Mouse (Mus musculus): ENCODE data around the gene Heyl. TPM values are rescaled to one million over a fixed set of nuclear protein-coding genes. Genes with fewer than 3 reads are reported as not detected.
A peak's percentile ranks its signal among the peaks of the same experiment; 100 is the strongest.
"Not testable (repeated sequence)": the region's sequence is repeated elsewhere in the genome, so short reads cannot be mapped to it uniquely, and the experiment has no call there.

Gene Heyl
- polyA plus RNA-seq, 1 experiment from 2014 or later, result 16.0 TPM

GRCm38 (mm10) chr4:123254617-123255016 is 21.3 kb downstream of the Heyl start:
- Histone ChIP-seq H3K36me3 (ENCODE audit: control insufficient read depth, insufficient read depth, low read length) (no peaks in the 10 kb centered on the region), H3K9me3 (ENCODE audit: control insufficient read depth, low read length) (no peaks in the 10 kb centered on the region), H3K4me2 (ENCODE audit: low read length) (no peak overlapping the region), H3K27ac (ENCODE audit: low read depth) (no peak overlapping the region), H3K27me3 (replicated peaks; ENCODE audit: control insufficient read depth, insufficient read depth, low read length) (no peaks in the 10 kb centered on the region), H3K9ac (ENCODE audit: low read length) (no peak overlapping the region), H3K4me3 (ENCODE audit: low read depth, low read length) (no peak overlapping the region), H3K4me1 (replicated peaks; ENCODE audit: control insufficient read depth, insufficient read depth, low read length) (peaks cover 6% of the 10 kb centered on the region)
- no peak for DNase-seq (ENCODE audit: low spot score)
- 14% methylated on average over 5 of the region's 5 CpGs for WGBS
- peak; percentile 45; the same call in 1 of the 2 replicates for ATAC-seq (replicated peaks; ENCODE audit: low FRiP score, low TSS enrichment, low read depth)

GRCm38 (mm10) chr4:123260071-123260746 is 26.9 kb downstream of the Heyl start:
- 20% methylated on average over 8 of the region's 8 CpGs for WGBS
- Histone ChIP-seq H3K4me2 (ENCODE audit: low read length) (peak overlapping the region; percentile 22; the same call in 1 of the 2 replicates), H3K27me3 (replicated peaks; ENCODE audit: control insufficient read depth, insufficient read depth, low read length) (no peaks in the 10 kb centered on the region), H3K4me1 (replicated peaks; ENCODE audit: control insufficient read depth, insufficient read depth, low read length) (peaks cover 16% of the 10 kb centered on the region), H3K9ac (ENCODE audit: low read length) (no peak overlapping the region), H3K27ac (ENCODE audit: low read depth) (peak overlapping the region; percentile 47; the same call in 1 of the 2 replicates), H3K4me3 (ENCODE audit: low read depth, low read length) (no peak overlapping the region), H3K9me3 (ENCODE audit: control insufficient read depth, low read length) (no peaks in the 10 kb centered on the region), H3K36me3 (ENCODE audit: control insufficient read depth, insufficient read depth, low read length) (no peaks in the 10 kb centered on the region)
- peak; percentile 78 for DNase-seq (ENCODE audit: low spot score)
- ATAC-seq (replicated peaks; ENCODE audit: low FRiP score, low TSS enrichment, low read depth), result peak; percentile 79

- H3K9ac ChIP-seq (ENCODE audit: low read length), result no peak within 1 kb of the TSS
- no peaks in the 10 kb centered on the region for H3K27me3 ChIP-seq (replicated peaks; ENCODE audit: control insufficient read depth, insufficient read depth, low read length)
- H3K4me3 ChIP-seq (ENCODE audit: low read depth, low read length), result no peak within 1 kb of the TSS
- no peak within 1 kb of the TSS for H3K4me2 ChIP-seq (ENCODE audit: low read length)
- DNase-seq (ENCODE audit: low spot score) (no peak), ATAC-seq (replicated peaks; ENCODE audit: low FRiP score, low TSS enrichment, low read depth) (no peak)
- peaks cover 16% of the 10 kb centered on the region for H3K4me1 ChIP-seq (replicated peaks; ENCODE audit: control insufficient read depth, insufficient read depth, low read length)
- no peaks in the 10 kb centered on the region for H3K9me3 ChIP-seq (ENCODE audit: control insufficient read depth, low read length)
- 61% methylated on average over 5 of the region's 5 CpGs for WGBS
- H3K36me3 ChIP-seq (ENCODE audit: control insufficient read depth, insufficient read depth, low read length), result no peaks in the 10 kb centered on the region
- H3K27ac ChIP-seq (ENCODE audit: low read depth), result no peak within 1 kb of the TSS
Observed at GRCm38 (mm10) chr4:123261721-123262401, 28.5 kb downstream of the Heyl start, which contains the start of gene Pabpc4. Pabpc4 (plus strand) TSS chr4:123262351.

GRCm38 (mm10) chr4:123271063-123271462 is 37.7 kb downstream of the Heyl start:
- no peaks in the 10 kb centered on the region for H3K4me1 ChIP-seq (replicated peaks; ENCODE audit: control insufficient read depth, insufficient read depth, low read length)
- no peak for ATAC-seq (replicated peaks; ENCODE audit: low FRiP score, low TSS enrichment, low read depth)
- no peak overlapping the region for H3K4me2 ChIP-seq (ENCODE audit: low read length)
- no peak overlapping the region for H3K4me3 ChIP-seq (ENCODE audit: low read depth, low read length)
- H3K36me3 ChIP-seq (ENCODE audit: control insufficient read depth, insufficient read depth, low read length), result no peaks in the 10 kb centered on the region
- WGBS, result 91% methylated on average over 3 of the region's 3 CpGs
- no peaks in the 10 kb centered on the region for H3K27me3 ChIP-seq (replicated peaks; ENCODE audit: control insufficient read depth, insufficient read depth, low read length)
- H3K27ac ChIP-seq (ENCODE audit: low read depth), result no peak overlapping the region
- no peak overlapping the region for H3K9ac ChIP-seq (ENCODE audit: low read length)
- DNase-seq (ENCODE audit: low spot score), result no peak
- H3K9me3 ChIP-seq (ENCODE audit: control insufficient read depth, low read length), result no peaks in the 10 kb centered on the region

GRCm38 (mm10) chr4:123280117-123280516 is 46.8 kb downstream of the Heyl start:
- Histone ChIP-seq H3K4me2 (ENCODE audit: low read length) (no peak overlapping the region), H3K36me3 (ENCODE audit: control insufficient read depth, insufficient read depth, low read length) (0 out of 2 replicates have a peak, but pooled peaks cover 3% of the 10 kb centered on the region)

GRCm38 (mm10) chr4:123282500-123282899 is 49.1 kb downstream of the Heyl start:
- peak overlapping the region; percentile 70 for H3K4me2 ChIP-seq (ENCODE audit: low read length)
- DNase-seq (ENCODE audit: low spot score) (peak; percentile 95), ATAC-seq (replicated peaks; ENCODE audit: low FRiP score, low TSS enrichment, low read depth) (peak; percentile 94)
- H3K9ac ChIP-seq (ENCODE audit: low read length), result peak overlapping the region; percentile 62
- H3K36me3 ChIP-seq (ENCODE audit: control insufficient read depth, insufficient read depth, low read length), result peaks cover 24% of the 10 kb centered on the region
- peak overlapping the region; percentile 71; the same call in 1 of the 2 replicates for H3K27ac ChIP-seq (ENCODE audit: low read depth)
- H3K9me3 ChIP-seq (ENCODE audit: control insufficient read depth, low read length), result no peaks in the 10 kb centered on the region
- H3K4me3 ChIP-seq (ENCODE audit: low read depth, low read length), result peak overlapping the region; percentile 62
- H3K27me3 ChIP-seq (replicated peaks; ENCODE audit: control insufficient read depth, insufficient read depth, low read length), result no peaks in the 10 kb centered on the region
- WGBS, result under 1% methylated on average over 25 of the region's 25 CpGs
- peaks cover 21% of the 10 kb centered on the region for H3K4me1 ChIP-seq (replicated peaks; ENCODE audit: control insufficient read depth, insufficient read depth, low read length)

More at GRCm38 (mm10) chr4:123280117-123280516, 46.8 kb downstream of the Heyl start:
- Histone ChIP-seq H3K4me3 (ENCODE audit: low read depth, low read length) (no peak overlapping the region), H3K9ac (ENCODE audit: low read length) (no peak overlapping the region), H3K4me1 (replicated peaks; ENCODE audit: control insufficient read depth, insufficient read depth, low read length) (peaks cover 11% of the 10 kb centered on the region), H3K9me3 (ENCODE audit: control insufficient read depth, low read length) (no peaks in the 10 kb centered on the region), H3K27ac (ENCODE audit: low read depth) (no peak overlapping the region), H3K27me3 (replicated peaks; ENCODE audit: control insufficient read depth, insufficient read depth, low read length) (no peaks in the 10 kb centered on the region)
- no peak for DNase-seq (ENCODE audit: low spot score)
- ATAC-seq (replicated peaks; ENCODE audit: low FRiP score, low TSS enrichment, low read depth), result no peak
- WGBS, result 83% methylated on average over 3 of the region's 3 CpGs

- Histone ChIP-seq H3K9ac (ENCODE audit: low read length) (peak overlapping the region; percentile 62), H3K4me2 (ENCODE audit: low read length) (peak overlapping the region; percentile 70), H3K27ac (ENCODE audit: low read depth) (peak overlapping the region; percentile 71; the same call in 1 of the 2 replicates), H3K4me1 (replicated peaks; ENCODE audit: control insufficient read depth, insufficient read depth, low read length) (peaks cover 21% of the 10 kb centered on the region), H3K4me3 (ENCODE audit: low read depth, low read length) (peak overlapping the region; percentile 62), H3K36me3 (ENCODE audit: control insufficient read depth, insufficient read depth, low read length) (peaks cover 30% of the 10 kb centered on the region)
- peak; percentile 61 for ATAC-seq (replicated peaks; ENCODE audit: low FRiP score, low TSS enrichment, low read depth)
- not testable (repeated sequence) for H3K27me3 ChIP-seq (replicated peaks; ENCODE audit: control insufficient read depth, insufficient read depth, low read length); DNase-seq (ENCODE audit: low spot score); H3K9me3 ChIP-seq (ENCODE audit: control insufficient read depth, low read length)
- under 1% methylated on average over 41 of the region's 55 CpGs for WGBS
Observed at GRCm38 (mm10) chr4:123282915-123283674, 49.7 kb downstream of the Heyl start.

GRCm38 (mm10) chr4:123283675-123284064 is 50.3 kb downstream of the Heyl start:
- Histone ChIP-seq H3K9ac (ENCODE audit: low read length) (peak overlapping the region; percentile 62), H3K4me3 (ENCODE audit: low read depth, low read length) (peak overlapping the region; percentile 62), H3K4me2 (ENCODE audit: low read length) (peak overlapping the region; percentile 70), H3K4me1 (replicated peaks; ENCODE audit: control insufficient read depth, insufficient read depth, low read length) (peaks cover 21% of the 10 kb centered on the region), H3K36me3 (ENCODE audit: control insufficient read depth, insufficient read depth, low read length) (peaks cover 36% of the 10 kb centered on the region)
- under 1% methylated on average over 12 of the region's 15 CpGs for WGBS
- not testable (repeated sequence) for DNase-seq (ENCODE audit: low spot score); H3K27ac ChIP-seq (ENCODE audit: low read depth); ATAC-seq (replicated peaks; ENCODE audit: low FRiP score, low TSS enrichment, low read depth); H3K9me3 ChIP-seq (ENCODE audit: control insufficient read depth, low read length); H3K27me3 ChIP-seq (replicated peaks; ENCODE audit: control insufficient read depth, insufficient read depth, low read length)

All from intestine, embryonic 14.5 days (tissue).